Mouse (Mus musculus) gastrocnemius, postnatal 25 days (tissue): Measurements from ENCODE around the gene Col1a1. TPM values are rescaled to one million over a fixed set of nuclear protein-coding genes. Genes with fewer than 3 reads are reported as not detected.
A peak's percentile ranks its signal among the peaks of the same experiment; 100 is the strongest.

Experiments used
- DNase-seq: peaks from one replicate; pipeline ENCODE4 v3.0.0; 2022
- total RNA-seq, 2 experiments: library from RNA; stranded (reverse); gene quantifications; 1 replicate in 1 of 2; 2 replicates in 1 of 2; pipeline ENCODE4 v1.2.3; 2021

Gene Col1a1
- total RNA-seq, 2 experiments from 2014 or later = 1,080 to 1,200 TPM

GRCm38 (mm10) chr11:94976199-94976598, 40.2 kb downstream of the Col1a1 start, which contains the start of gene Sgca:
Gene Sgca, minus strand, starts transcription at chr11:94976327.
- peak; percentile 56 for DNase-seq

DNA sequence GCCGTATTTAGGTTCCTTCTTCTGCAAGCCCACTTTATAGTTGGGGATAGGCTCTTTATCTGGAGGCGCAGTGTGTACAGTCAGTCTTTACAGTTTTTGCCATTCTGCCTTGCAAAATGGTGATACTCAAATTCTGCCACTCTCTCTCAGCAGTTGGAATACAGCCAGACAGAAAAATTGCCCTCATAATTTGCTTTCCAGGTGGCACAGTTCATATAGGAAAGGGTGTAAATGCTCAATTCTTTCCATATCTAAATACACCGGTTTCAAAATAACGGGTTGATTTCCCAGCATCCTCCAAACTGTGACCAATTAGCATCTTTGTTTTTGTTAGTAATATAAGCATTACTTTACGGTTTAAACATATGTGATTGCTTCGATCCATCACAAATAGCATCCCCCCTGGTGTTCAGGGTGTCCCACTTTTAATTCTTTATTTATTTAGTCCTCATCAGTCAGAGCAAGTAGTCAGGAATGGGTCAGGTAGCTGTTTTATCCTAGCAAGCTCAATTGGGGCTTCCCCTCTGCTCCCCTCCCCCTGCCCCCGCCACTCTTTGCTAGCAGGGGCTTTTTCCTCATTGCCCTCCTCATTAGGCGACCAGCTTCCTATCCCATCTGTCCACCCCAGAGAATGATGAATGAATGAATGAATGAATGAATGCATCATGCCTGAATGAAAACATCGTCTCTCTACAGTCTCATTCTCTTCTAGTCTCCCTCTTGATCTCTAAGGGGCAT, 42.3 kb downstream of the Col1a1 start:
- DNase-seq = no peak

- peak; percentile 94 for DNase-seq
These were observed 42.9 kb downstream of the Col1a1 start for GRCm38 (mm10) chr11:94978947-94979346.

DNA sequence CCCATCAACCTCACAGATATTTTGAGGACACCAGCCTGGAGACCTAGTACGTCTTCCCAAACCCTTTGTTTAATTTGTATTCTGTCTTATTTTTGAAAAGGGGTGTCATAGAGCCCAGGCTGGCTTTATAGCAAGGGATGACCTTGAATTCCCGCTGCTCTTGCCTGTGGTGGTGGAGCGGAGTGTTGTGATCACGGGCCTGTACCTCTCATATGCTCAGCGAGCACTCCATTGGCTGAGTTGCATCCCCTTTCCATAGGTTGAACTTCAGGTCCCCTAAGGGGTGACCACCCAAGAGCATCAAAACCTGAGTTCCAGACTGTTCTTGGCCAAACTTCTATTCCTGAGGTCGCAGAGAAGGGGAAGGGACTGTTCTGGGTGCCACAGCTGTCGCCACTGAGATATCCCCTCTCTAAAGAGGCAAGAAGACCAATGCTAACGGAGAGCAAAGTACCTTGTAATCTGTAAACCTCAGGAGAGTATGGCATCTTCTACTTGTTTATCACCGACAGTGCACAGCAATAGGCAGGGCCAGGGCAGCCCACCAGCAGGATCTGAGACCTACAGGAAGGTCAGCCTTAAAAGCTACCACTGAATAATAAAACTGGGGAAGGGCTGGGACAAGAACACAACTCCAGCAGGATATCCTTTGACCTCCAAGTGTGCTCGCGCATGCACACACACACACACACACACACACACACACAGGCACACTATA, 43.6 kb downstream of the Col1a1 start:
- DNase-seq = no peak

GRCm38 (mm10) chr11:94985140-94985539, 49.1 kb downstream of the Col1a1 start:
- DNase-seq = no peak

- no peak for DNase-seq
These were observed 49.8 kb downstream of the Col1a1 start for GRCm38 (mm10) chr11:94985822-94986221.

DNA sequence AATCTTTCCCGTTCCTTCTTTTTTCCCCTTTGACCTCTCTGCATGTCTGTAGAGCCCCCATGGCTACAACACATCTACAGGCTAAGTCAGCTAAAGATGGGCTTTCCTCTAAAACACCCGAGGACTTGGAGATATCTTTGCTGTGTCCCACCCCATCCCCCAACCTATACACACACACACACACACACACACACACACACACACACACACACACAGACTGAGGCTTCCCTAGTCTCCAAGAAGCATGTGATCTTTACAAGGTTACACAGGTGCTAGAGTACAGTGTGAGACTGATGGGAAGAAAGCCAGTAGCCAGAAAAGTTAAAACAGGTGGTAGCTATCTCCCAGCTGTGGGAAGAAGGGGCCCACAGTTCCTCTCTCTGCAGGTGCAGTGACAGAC, 50.4 kb downstream of the Col1a1 start:
- DNase-seq = no peak

- no peak for DNase-seq
These were observed 51.3 kb downstream of the Col1a1 start for GRCm38 (mm10) chr11:94987341-94987740.

GRCm38 (mm10) chr11:94987851-94988250, 51.8 kb downstream of the Col1a1 start:
- no peak for DNase-seq

GRCm38 (mm10) chr11:94988780-94989561, 52.9 kb downstream of the Col1a1 start:
- DNase-seq = peak; percentile 81

DNA sequence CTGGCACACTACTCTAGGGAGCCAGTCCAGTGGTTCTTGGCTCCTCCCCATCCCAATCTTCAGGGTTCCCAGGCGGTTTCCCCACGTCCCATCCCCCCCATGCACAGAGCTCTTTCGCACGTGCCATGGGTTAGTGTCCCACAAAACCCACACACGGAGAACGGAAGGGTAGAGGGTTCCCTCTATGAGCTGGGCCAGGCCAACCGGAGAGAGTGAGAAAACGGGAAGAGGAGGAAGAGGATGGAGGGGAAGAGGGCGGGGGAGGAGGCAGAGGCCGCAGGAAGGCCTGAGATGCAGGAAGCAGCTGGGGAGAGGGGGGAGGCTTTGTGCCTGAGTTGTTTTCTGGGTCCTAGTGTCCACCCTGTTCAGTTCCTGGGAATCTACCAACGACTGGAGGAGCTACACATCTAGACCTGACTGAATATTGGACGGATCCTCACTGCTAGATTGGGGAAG, 53.6 kb downstream of the Col1a1 start:
- peak; percentile 86 for DNase-seq

GRCm38 (mm10) chr11:94990102-94990748, 54.2 kb downstream of the Col1a1 start:
- DNase-seq = no peak

DNA sequence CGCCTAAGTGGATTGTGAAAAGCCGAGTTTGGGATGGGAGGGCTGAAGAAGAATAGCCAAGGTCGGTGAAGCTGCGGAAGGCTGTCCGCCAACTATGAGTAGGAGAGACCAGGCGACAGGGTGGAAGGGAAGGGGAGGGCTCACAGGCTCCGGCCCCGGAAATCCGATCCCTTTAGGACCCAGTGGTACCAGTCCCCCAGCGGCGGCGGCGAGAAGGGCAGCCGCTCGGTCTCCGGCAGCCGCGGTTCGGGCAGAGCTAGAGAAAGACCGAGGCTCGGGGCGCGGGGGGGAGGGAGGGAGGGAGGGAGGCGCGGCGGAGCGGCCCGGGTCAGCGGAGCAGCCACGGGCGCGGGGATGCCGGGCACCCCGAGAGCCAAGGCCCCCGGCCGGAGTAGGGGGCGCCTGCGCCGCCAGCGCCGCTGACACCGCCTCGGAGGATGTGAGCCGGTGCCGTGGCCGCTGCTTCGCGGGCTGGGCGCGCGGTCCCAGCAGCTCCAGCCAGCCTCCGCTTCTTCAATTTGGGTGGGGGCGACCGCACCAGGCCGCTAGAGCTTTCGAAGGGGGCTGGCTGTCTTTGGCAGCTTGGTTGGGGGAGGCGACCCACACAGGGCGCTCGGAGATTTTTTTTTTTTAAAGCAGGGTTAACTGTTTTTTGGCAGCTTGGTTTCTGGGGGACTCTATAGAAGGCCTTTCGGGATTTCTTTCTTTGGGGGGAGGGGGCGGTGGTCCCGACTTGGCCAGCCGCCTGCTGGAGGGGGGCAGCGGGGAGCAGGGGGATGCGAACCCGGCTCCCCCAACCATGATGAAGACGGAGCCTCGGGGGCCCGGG, 54.9 kb downstream of the Col1a1 start, which contains the start of gene Ppp1r9b:
Gene Ppp1r9b (plus strand): TSS at position 287 of the 829 bp plus-strand sequence.
- peak; percentile 94 for DNase-seq

- no peak for DNase-seq
These were observed 55.8 kb downstream of the Col1a1 start for GRCm38 (mm10) chr11:94991641-94992479.

DNA sequence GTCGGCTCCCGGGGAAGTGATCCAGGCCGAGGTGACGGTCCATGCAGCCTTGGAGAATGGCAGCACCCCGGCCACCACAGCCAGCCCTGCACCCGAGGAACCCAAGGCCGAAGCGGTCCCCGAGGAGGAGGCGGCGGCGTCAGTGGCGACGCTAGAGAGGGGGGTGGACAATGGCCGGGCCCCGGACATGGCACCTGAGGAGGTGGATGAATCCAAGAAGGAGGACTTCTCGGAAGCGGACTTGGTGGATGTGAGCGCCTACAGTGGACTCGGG, 56.4 kb downstream of the Col1a1 start:
- no peak for DNase-seq

DNA sequence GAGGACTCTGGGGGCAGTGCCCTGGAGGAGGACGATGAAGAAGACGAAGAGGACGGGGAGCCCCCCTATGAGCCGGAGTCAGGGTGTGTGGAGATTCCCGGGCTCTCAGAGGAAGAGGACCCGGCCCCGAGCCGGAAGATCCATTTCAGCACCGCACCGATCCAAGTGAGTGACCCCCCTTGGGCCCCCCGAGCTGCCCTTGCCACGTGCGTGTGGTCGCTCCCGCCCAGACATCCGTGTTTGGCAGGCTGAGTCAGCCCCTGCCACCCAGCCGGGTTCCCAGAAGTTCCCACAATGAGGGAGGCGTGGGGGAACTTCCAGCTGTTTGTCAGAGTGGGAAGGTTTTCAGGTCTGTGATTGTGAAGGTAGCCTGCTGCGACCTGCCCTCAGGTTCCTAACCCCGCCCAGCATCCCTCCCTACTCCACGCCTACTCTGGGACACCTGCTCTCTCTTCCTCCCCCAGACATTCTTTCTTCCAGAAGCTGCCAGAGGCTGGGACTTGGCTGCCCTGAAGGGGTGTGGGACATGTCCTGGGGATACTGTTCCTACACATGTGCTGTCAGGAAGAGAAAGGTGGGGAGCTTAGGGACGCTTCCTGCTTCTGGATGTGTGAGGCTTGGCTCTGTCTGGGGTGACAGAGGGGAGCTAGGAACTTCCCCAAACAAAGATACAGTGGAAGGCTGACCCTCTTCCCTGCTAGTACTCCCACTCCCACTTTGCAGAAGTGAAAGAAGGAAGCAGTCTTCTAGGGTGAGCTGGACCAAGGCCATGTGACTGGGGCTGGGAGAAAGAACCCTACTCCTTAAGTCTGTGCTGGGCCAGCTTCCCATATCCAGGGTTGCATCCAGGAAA, 57.0 kb downstream of the Col1a1 start:
- peak; percentile 61 for DNase-seq

GRCm38 (mm10) chr11:94994208-94994814, 58.3 kb downstream of the Col1a1 start:
- no peak for DNase-seq

DNA sequence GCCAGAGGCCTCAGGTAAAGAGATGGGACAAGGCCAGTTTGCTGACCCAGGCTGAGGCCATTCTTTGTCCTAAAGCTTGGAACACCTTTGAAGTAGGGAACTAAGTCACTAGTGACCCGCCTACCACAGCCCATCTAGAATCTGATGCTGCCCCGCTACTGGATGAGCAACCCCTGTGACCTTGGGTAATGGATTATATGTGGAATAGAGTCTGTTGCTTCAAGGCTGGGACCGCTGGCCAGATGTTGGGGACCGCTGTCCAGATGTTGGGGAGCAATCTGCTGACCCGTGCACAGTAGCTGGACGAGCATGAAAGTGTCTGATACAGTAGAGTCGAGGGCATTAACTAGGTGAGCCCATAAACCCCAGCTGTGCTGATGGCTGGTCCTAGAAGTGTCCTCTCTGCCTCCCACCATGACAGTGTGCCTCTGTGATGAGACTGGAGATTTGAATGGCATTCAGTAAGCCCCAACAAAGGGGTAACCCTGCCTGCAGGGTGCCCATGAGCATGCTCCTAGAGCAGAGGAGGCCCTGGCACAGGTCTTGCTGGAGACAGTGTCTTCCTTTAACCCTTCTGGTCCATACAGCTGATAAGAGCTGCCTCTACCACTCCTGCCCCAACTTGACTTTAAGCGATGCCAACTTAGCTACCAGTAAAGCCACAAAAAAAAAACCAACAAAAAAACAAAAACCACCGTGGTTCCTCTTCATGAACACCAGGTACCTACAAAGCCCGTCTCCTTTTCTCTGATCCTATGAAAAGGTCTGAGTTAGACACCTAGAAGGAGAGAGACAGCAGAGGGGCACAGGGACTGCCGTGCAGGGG, 59.1 kb downstream of the Col1a1 start:
- DNase-seq = no peak
